Mouse (Mus musculus) lung, postnatal 14 days (tissue): ENCODE measurements around the gene Fbxl15.

Experiments
- DNase-seq: peaks from one replicate; pipeline ENCODE4 v3.0.0; 2021

Fbxl15 gene

GRCm38 (mm10) chr19:46323716-46324115, 4.3 kb upstream of the Fbxl15 start:
- DNase-seq: no peak

DNA sequence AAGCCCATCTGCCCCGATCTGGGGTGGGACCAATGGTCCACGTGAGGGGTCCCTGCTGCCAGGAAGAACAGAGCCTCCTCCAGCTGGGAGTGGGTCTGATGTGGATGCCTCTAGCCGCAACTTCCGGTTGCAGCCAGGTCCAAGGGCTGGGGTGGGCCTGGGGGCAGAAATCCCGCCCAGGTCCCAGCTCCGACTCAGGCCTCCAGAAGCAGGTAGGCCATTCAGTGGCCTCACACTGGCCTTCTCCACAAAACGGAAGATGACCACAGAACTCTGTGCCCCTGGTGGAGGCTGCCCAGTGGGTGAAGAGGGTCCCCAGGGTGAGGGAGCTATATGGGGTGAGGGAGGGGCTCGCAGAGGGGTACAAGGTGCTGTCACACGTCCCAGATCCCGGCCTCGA, 3.6 kb upstream of the Fbxl15 start:
- DNase-seq: no peak

DNA sequence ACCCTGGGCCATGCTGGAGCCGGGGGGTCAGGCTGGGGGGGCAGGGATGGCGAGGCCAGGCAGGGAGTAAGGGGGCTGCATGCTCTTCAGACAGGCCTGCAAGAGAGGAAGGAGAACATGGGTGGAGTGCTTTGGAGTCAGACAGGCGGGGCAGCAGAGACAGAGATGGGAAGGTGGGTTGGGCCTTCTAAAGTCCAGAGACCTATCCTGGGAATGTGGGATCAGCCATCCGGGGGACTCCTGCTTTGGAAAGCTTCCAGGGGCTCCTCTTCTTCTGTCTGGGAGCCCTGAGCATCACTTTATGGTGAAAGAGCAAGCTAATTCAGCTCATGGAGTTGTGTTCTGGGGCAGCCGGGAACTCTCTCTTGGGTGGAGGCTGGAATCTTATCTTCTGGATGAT, 3.1 kb upstream of the Fbxl15 start:
- no peak for DNase-seq

GRCm38 (mm10) chr19:46326019-46326755, 1.8 kb upstream of the Fbxl15 start:
- no peak for DNase-seq

DNA sequence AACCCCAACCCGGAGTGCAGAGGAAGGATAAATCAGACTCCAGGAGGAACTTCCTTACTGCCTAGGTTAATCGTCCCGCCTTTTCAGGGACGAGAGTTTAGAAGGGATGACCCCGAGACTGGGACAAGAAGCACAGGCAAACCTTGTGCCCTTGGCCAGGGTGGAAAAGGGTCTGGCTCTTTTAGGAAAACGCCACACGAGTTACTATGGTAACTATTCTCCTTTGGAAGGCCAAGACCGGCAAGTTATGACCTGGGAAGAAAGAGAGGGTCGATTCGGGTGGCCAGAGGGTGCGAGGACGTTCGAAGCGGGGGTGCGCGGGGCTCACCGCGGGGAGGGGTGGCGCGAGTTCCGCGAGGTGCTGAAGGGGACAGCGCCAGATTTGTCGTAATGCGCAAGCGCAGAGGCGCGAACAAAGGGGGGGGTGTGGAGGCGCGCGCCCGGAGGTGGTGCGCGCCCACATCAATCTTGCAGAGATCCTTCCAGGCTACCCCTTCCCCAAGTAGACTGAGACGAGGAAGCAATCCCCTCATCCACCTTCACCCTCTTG, 1.2 kb upstream of the Fbxl15 start, which contains the start of gene Psd:
Psd (minus strand) TSS at position 401 of the 550 bp plus-strand sequence.
- peak; percentile 63 for DNase-seq

DNA sequence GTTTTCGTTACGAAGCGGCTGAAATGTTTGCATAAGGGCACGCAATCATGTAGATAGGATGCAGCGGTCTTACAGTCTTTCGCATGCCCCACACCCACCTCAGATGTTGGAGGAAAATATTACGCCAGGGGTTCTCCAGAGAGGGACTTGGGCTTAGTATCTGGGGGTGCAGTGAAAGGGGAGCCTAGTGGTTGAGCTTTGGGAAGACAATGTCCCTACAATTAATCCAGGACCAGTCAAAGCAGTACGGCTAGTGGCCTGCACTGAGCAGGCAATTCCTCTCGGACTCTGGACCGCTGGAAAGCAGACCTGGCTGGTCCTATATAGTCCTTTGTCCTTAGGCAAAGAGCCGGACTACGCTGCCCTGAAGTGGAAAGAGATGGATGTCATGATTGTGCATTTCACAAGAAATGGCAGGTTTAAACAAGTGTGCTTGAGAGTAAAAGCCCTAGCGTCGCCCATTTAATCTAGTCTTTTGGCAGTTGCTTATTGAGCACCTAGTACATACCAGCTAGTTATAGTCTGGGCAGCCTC, 386 bp upstream of the Fbxl15 start:
- DNase-seq: no peak

- no peak for DNase-seq
Measured at GRCm38 (mm10) chr19:46329031-46329641, 1.2 kb downstream of the Fbxl15 start.

GRCm38 (mm10) chr19:46329951-46330350, 2.0 kb downstream of the Fbxl15 start:
- peak; percentile 93 for DNase-seq

GRCm38 (mm10) chr19:46330696-46331095, 2.7 kb downstream of the Fbxl15 start:
- no peak for DNase-seq

GRCm38 (mm10) chr19:46331326-46331725, 3.3 kb downstream of the Fbxl15 start:
- DNase-seq: no peak

- no peak for DNase-seq
Measured at GRCm38 (mm10) chr19:46331936-46332335, 4.0 kb downstream of the Fbxl15 start.

GRCm38 (mm10) chr19:46332721-46333339, 4.8 kb downstream of the Fbxl15 start:
- DNase-seq: no peak

DNA sequence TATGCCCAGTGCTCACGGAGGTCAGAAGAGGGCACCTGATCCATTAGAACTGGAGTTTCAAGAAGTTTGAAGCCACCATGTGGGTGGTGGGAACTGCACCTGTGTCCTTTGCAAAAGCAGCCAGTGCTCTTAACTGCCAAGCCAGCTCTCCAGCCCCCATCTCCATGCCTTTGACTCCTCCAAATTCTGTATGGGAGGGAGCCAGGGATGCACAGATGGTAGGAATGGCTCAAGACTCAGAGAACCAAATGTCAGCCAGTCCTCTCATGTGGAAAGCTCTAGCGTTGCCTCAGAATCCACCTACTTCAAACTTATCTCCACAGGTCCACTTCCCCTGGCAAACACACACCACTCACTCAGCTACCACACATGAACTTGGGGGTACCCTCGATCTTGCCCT, 5.9 kb downstream of the Fbxl15 start:
- no peak for DNase-seq

DNA sequence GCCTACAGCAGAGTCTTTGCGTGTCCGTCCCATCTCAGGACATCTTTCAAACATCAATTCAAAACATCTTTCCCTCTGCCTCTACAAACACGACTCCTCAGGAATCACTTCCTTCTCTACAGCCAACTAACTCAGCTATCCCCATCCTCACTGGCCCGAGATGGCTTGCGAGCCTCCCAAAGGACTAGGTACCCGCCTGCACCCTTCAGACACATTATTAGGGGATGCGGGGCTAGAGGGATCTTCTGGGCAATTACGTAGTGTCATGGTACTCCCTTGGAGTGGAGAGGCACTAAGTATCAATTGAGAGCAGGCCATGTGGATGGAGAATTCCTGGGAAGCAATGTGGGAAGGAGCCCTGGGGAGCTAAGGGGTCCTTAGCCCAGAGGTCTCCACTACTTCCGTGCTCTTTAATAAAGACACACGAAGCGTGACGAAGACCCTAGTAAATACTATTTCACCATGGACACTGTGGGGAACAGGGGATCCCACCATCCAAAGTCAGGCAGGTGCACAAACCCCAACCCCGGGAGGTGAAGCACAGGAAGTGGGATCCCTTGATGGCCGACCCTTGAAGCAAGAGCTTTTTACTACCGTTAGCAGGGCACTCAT, 9.8 kb downstream of the Fbxl15 start:
- DNase-seq: no peak

GRCm38 (mm10) chr19:46338331-46338936, 10.4 kb downstream of the Fbxl15 start, which contains the start of gene Cuedc2:
TSS of gene Cuedc2 (minus strand) at chr19:46338702.
- DNase-seq: peak; percentile 100

- DNase-seq: no peak
Measured at GRCm38 (mm10) chr19:46338942-46339286, 10.9 kb downstream of the Fbxl15 start.

DNA sequence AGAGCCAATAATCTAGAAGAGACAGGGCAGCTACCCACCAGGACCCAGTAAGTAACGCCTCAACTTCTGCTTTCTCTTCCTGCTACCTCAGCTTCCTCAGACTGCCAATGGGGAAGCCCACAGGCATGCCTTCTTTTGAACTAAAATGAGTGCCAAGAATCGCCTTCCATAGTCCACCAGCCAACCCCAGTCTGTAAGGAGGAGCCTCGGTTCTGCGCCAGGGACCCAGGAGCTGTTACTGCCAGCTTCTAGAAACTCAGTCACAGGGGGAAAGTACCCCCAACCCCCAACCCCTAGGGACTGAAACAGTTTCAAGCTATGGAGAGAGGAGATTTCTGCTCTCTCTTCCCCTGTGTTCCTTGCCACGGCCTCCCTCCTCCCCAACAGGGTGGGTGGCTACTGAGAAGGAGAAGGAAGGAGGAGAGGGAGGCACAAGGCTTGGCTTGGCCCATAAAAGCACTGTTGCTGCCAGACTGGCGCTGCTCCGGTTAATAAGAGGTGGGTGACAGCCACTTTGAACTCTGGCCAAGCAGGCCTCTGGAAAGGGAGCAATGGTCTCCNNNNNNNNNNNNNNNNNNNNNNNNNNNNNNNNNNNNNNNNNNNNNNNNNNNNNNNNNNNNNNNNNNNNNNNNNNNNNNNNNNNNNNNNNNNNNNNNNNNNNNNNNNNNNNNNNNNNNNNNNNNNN, 11.4 kb downstream of the Fbxl15 start:
- DNase-seq: peak; percentile 81

DNA sequence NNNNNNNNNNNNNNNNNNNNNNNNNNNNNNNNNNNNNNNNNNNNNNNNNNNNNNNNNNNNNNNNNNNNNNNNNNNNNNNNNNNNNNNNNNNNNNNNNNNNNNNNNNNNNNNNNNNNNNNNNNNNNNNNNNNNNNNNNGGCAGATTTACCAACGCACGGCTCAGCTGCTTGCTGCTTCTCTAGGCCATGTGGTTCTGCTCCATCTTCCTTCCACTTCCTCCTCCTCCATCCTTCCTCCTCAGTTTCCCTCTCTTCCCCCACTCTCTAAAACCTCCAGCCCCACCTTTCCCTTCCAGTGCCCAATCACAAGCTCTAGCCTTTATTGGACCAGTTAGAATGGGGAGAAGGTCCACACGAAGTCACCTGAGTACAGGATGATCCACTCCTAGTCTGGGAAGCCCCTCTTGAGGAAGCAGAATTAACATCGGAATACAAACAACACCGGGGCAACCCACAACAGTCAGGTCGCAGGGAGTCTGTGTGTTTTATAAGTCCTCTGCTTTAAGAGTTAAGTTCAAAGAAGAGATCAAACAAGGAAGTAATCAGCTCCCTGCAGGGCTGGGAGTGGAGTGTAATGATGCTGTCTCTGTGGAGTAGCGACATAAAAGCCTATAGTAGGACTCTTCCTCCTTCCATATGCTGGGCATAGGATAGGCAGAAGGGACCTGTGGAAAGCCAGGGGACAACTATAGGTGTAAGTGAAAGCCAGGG, 16.9 kb downstream of the Fbxl15 start:
- DNase-seq: no peak

DNA sequence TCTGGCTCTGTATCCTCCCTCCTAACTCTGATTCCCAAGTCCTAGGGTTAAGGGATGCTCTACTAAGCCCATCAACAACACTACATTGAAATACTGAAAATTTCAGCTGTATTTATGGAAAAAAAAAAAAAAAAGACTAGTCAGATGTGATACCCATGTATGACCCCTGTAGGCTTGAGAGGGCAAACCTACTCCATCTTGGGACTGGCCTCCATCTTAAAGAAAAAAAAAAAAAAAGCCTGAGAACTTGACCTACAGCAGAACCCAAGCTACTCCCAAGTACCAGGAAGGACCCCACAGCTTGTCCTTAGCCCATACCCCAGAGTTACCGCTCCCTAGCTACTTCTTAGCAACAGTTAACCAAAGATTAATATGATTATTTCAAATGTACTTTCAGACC, 19.2 kb downstream of the Fbxl15 start:
- no peak for DNase-seq

- no peak for DNase-seq
Measured at GRCm38 (mm10) chr19:46347936-46348668, 20.1 kb downstream of the Fbxl15 start.
